Mouse (Mus musculus) E14TG2a.4 (cell line): ENCODE measurements around the gene Gast.

ENCODE experiments used
- CTCF ChIP-seq: conservative IDR thresholded peaks from 2 replicates; pipeline ENCODE4 v1.5.1; 2014; ENCODE audit warnings: low read length
- POU5F1 ChIP-seq: IDR thresholded peaks from 2 replicates; pipeline ENCODE4 v1.6.1; 2014; ENCODE audit warnings: low read length, borderline replicate concordance

GRCm38 (mm10) chr11:100362209-100362978, 28.2 kb downstream of the Gast start:
- TF ChIP-seq CTCF = peak; percentile 87
- no peak for TF ChIP-seq POU5F1
